Mouse (Mus musculus) embryo, embryonic 9.5 days (tissue): ENCODE data around the gene Sh3d19.
A peak's percentile ranks its signal among the peaks of the same experiment; 100 is the strongest.

Experiments
- DNase-seq: peaks from one replicate; pipeline ENCODE4 v3.0.0-alpha.2; 2017; ENCODE audit errors: extremely low spot score

The Sh3d19 gene

DNA sequence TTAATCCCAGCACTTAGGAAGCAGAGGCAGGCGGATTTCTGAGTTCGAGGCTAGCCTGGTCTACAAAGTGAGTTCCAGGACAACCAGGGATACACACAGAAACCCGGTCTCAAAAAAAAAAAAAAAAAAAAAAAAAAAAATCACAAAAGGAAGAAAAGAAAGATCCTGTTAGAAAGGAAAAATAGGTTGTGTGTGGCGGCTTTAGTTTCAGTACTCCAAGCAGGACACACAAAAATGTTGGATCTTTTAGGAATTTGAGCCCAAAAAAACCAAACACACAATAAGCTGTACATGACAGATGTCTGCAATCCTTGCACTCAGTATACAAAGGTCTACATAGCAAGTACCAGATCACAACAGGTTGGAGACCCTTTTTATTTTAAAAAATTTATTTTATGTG lies 168.8 kb downstream of the Sh3d19 start:
- DNase-seq, result no peak

DNA sequence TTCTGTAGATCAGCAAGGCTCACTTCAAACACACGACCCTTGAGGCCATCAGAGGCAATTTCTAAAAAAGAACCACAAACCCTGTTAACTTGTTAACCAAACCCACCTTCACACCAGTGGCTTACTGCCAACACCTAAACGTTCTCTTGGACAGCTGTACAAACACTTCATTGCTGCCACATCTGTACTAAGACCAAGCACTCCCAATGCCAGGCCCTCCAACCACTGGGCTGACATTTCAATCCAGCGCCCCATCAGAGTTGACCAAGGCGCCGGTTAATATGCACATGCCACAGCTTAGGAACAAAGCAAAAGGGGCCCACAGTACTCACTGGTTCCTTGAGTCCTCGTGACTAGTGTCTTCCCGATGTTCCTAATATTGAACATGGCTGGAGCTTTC lies 170.5 kb downstream of the Sh3d19 start:
- no peak for DNase-seq

DNA sequence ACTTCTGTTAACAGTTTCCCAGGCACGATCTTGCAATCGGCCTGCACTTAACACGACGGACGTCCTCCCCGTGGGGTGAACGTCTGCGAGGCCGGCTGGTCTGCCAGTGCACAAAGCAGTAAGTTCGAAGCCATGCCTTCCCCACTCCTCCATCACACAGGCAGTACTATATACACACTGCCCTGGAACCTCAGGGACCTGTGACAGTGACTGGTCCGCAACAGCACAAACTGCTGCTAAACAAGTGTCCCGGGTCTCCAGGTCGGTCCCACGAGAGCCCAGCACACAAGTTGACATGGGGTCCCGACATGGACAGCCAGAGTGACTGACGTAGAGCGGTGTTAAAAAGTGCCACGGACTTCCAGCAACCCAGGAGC lies 171.0 kb downstream of the Sh3d19 start:
- peak; percentile 47 for DNase-seq

DNA sequence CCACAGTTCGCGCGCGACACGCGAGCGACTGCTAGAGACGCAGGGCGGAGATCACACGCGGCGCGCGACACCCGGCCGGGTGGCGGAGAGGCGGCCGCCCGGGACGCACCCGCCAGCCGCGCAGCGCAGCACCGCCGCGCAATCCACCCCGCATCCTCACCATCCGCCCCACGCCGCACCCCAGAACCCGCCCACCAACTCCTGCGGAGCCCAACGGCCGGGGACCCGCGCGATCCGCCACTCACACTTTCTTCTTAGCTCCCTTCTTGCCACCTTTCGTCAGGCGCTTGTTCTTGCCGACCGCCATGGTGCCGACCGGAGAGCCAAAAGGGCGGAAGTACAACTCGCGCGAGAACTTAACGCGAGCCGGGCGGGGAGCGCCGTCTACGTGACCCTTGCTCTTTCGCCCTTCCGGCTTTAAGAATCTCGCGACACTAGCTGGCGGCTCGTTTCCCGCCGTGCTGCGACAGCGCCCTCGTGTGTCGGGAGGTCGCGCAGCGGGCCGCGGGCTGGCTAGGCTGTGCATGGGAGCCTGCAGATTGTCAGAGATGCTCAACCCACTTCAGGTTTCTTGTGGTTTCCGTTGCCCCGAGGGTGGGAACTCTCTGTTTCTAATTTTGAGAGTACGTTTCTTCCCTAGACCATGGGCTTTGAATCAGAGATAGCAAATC lies 171.5 kb downstream of the Sh3d19 start, which contains the start of gene Rps3a1:
TSS of gene Rps3a1 (minus strand) at position 440 of the 671 bp plus-strand sequence.
- peak; percentile 99 for DNase-seq

DNA sequence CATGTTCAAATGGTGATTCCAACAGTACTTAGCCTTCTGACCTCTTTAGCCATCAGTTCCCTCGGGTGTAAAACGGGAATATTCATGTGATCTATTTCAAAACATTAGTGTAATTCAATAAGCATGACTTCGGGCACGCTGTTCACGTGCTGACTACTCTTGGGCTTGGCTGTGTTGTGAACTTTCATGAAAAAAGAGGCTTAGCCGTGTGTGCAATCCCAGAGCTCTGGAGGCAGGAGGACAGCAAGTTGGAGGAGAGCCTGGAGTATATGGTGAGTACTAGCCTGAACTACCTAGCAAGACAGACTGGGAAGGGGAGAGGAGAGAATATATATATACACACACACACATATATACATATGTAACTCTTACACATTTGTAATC lies 172.0 kb downstream of the Sh3d19 start:
- DNase-seq, result no peak

DNA sequence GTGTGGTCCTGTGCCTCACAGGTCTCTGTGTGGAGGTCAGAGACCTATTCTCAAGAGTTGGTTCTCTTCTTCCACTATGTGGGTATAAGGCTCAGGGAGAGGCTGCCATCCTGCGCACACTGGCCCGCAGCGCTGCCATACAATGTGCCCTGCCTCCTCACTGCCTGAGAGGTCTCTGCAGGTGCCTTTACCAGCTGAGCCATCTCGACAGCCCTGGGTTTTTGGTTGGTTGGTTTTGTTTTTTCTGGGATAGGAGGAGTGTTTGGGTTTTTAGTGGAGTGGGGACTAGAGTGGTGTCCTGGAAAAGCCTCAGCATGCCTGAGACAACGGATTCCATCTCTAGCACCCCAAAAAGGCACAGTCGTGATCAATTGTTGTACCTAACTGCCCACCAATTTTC lies 172.4 kb downstream of the Sh3d19 start:
- DNase-seq, result no peak

DNA sequence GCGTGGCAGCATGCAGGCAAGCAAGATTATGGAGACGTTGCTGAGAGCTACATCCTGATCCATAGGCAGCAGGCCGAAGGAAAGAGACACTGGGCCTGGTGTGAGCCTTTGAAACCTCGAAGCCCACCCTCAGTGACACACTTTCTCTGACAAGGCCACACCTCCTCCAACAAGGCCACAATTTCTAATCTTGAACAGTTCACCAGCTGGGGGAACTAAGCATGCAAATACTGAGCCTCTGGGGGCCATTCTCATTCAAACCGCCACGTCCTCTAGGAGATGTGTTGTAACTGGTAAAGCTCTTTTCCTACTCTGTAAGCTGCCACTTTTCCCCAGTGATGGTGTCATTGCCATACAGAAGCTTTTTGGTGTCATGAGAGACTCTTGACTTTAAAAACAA lies 178.2 kb downstream of the Sh3d19 start:
- no peak for DNase-seq

DNA sequence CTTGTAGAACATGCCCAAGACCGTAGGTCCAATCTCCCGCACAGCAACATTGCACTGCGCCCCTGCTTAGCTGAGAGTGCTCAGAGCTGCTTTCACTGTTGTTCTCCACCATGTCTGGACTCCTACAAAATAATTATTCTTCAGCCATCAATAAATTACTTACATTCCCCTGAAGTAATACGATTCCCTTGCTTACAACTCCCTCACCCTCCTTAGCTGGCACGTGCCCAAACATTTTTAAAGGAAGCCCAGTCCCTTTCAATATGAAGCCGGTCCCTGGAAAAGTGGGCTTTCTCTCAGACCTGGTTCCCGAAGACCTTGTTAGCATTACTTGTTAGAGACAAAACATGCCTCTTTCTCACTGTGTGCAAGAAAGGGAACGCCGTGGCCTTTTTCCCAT lies 178.6 kb downstream of the Sh3d19 start:
- DNase-seq, result no peak

DNA sequence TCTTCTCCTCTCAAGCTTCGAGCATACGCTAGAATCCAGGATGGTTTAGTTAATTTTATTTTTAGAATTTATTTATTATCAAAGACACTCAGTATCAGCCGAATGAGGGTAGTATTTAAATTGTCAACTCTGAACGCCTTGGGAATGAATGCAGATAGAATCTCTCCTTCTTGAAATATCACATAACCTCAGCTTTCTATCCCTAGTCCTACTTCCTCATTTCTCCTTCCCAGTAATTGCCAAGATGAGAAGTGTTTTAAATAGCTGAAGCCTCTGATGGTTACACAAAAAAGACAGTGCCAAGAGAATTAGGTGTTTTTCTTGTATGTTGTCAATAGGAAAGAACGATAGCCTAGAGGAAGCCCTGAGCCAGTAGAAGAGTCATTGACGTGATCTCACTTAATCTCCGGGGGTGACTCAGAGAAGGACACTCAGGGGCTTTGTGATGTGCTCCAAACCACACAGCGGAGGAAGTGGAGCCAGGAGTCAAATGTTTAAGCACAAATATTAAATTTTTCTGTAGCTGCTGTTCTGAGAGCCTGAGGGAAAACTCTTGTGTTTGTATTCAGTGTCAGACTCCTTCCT lies 198.0 kb downstream of the Sh3d19 start:
- DNase-seq, result no peak

DNA sequence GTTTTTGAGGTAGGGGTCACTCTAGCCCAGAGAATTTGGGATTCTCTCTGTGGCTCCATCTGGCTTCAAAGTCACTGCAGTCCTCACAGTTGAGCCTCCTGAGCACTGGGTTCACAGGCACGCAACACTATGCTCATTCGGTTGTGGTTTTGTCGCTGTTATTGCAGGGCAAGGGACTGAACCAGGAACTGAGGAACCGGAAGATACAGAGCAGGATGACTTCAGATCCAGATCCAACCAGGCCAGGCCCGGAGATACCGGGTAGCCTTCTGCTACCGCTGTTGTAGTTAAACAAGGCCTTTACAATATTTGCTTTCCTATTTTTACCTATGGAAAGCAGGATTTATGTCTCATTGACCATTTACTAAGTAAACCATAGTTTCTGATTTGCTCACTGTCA lies 208.8 kb downstream of the Sh3d19 start:
- DNase-seq, result no peak
